Mouse (Mus musculus): ENCODE results near the gene Crybg3.

GRCm38 (mm10) chr16:59590790-59591189, 10.0 kb downstream of the Crybg3 start:
- TF ChIP-seq CTCF (IDR thresholded peaks at IDR 0.05; ENCODE audit: low read depth, low read length), result no peak
- TF ChIP-seq EP300 (IDR thresholded peaks at IDR 0.05; ENCODE audit: insufficient read depth, low read depth, low read length), result no peak
